Mouse (Mus musculus): Measurements from ENCODE around the gene Zfp13. TPM values are rescaled to one million over a fixed set of nuclear protein-coding genes. Genes with fewer than 3 reads are reported as not detected.

Gene Zfp13
- polyA plus RNA-seq (2015; fragmentation: Nextera tagmentation; extraction: Ambion mirVana) = 3.1 and 3.4 TPM in 2 replicates

DNA sequence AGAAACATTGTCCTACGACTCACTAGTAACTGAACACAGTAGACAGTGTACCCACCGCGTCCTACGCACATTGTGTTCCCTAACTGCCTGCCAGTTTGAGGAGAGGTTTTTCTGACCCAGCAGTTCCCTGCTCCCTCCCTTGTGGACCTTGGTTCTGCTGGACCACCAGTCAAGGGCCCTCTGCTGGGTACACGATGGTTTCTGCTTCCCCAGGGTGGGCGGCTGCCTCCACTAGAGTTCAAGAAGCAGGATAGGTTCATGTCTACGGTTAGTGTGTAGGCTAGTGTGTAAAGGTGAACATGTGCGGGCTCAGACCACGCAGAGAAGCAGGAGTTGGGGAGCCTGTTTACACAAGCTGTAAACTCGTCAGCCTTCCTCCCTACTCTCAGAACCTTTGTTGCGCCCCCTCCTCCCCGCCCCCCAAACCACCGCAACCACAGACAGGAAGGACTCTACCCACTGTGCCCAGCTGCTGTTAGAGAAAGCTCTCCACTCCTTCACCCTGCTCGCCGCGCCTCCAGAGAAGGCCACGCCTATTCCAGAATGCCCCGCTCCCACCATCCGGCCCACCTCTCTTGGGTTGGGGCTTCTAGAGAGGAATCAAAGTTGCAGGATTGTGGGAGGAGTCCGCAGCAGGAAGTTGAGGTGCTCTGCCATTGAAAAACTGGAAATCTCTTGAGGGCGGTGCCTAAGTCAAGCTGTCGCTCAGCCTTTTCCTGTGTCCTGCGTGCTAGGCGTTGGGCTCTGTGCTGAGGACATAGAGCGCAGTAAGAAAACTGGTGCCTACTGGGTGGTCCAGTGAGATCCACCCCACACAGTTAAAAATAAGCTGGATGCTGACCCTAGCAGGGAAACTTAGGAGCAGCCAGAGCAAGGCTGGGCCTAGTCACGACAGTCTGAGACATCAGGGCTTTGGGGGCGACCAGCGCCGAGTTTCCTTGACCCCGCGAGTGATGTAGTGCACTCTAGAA lies at the start of gene Zfp13:
TSS of gene Zfp13 (minus strand) at position 906 of the 971 bp plus-strand sequence.
- Histone ChIP-seq H3K36me3 (ENCODE audit: control insufficient read depth, insufficient read depth) (no peaks in the 10 kb centered on the region), H3K4me2 (replicated peaks; ENCODE audit: low read depth) (peak within 1 kb of the TSS; percentile 86), H3K4me3 (ENCODE audit: low read depth, low read length) (peak within 1 kb of the TSS; percentile 53), H3K4me1 (replicated peaks; ENCODE audit: control insufficient read depth, insufficient read depth, low read length) (peaks cover 4% of the 10 kb centered on the region; the same call in 1 of the 2 replicates), H3K9me3 (ENCODE audit: control insufficient read depth) (no peaks in the 10 kb centered on the region), H3K27ac (ENCODE audit: low read depth, low read length) (peak within 1 kb of the TSS; percentile 81), H3K9ac (ENCODE audit: low read depth, low read length) (peak within 1 kb of the TSS; percentile 54), H3K27me3 (replicated peaks; ENCODE audit: control insufficient read depth, insufficient read depth, low read length) (no peaks in the 10 kb centered on the region)
- TF ChIP-seq CTCF (IDR thresholded peaks at IDR 0.05; ENCODE audit: low read depth) = no peak
- ATAC-seq = peak; percentile 97
- 3% methylated on average over 31 of the region's 31 CpGs for WGBS

DNA sequence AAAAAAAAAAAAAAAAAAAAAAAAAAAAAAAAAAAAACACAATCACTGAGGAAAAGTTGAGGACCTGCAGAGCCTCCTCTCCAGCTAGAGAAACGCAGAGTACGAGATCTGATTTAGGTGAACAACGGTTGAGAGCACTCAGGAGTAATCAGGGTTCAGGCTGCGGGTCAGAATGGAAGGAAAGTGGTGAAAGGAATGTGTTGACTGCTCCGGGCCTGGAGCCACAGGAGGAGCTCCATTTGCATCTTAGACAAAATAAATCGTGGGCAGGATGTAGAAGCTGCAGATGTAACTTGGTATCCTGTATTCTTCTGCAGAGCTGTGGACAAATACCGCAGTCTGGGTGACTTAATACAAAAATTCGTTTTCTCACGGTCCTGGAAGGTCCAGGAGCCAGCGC lies 46.6 kb upstream of the Zfp13 start:
- ATAC-seq = no peak
- Histone ChIP-seq H3K4me2 (replicated peaks; ENCODE audit: low read depth) (no peak overlapping the region), H3K4me3 (ENCODE audit: low read depth, low read length) (no peak overlapping the region), H3K9ac (ENCODE audit: low read depth, low read length) (no peak overlapping the region), H3K4me1 (replicated peaks; ENCODE audit: control insufficient read depth, insufficient read depth, low read length) (no peaks in the 10 kb centered on the region), H3K9me3 (ENCODE audit: control insufficient read depth) (no peaks in the 10 kb centered on the region), H3K27ac (ENCODE audit: low read depth, low read length) (no peak overlapping the region), H3K36me3 (ENCODE audit: control insufficient read depth, insufficient read depth) (no peaks in the 10 kb centered on the region), H3K27me3 (replicated peaks; ENCODE audit: control insufficient read depth, insufficient read depth, low read length) (peaks cover 10% of the 10 kb centered on the region; the same call in 1 of the 2 replicates)
- 48% methylated on average over 10 of the region's 10 CpGs for WGBS
- no peak for TF ChIP-seq CTCF (IDR thresholded peaks at IDR 0.05; ENCODE audit: low read depth)

DNA sequence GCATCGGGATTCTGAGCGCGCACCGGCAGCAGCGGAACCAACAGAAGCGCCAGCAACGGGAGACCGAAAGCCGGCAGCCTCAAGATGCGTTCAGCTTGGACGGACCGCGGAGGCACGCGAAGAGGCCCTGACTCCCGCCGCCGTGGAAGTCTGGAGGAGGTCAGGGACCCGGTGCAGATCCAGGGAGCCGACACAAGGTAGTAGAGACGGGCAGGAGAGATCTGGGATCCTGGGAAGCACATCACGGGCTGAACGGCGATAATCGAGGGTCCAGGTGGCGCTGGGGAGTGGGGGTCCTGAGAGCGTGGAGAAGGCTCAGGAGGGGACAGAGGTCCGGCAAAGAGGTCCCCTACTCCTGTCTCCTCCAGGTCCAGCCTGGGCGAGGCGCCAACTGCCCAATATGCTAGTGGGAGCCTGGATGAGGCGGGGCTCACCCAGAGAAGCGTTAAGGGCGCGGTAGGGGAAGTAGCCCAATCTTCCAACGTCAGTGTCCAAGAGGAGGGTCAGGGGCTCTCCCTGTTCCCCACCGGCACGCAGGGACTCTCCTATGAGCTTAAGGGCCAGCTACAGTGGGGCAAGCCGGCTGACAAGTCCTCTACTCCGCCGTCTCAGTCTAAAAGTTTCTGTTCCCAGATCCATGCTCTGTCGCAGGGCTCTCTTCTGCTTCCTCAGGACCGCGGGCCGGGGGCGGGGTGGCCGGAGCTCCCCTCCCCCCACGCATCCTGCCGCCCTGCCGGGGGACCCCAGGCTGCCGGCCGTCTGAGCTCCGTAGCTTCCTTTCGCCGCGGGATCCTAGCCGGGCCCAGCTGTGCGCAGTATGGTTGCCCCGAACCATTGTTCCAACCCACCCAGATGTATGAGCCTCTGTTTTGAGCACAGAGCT lies 45.6 kb upstream of the Zfp13 start, which contains the start of gene Mmp25:
TSS of gene Mmp25 (minus strand) at position 665 of the 883 bp plus-strand sequence.
- no peak for TF ChIP-seq CTCF (IDR thresholded peaks at IDR 0.05; ENCODE audit: low read depth)
- ATAC-seq = no peak
- H3K9ac ChIP-seq (ENCODE audit: low read depth, low read length) = peak within 1 kb of the TSS; percentile 40
- WGBS = 1% methylated on average over 58 of the region's 58 CpGs
- H3K4me1 ChIP-seq (replicated peaks; ENCODE audit: control insufficient read depth, insufficient read depth, low read length) = no peaks in the 10 kb centered on the region
- H3K36me3 ChIP-seq (ENCODE audit: control insufficient read depth, insufficient read depth) = no peaks in the 10 kb centered on the region
- H3K4me2 ChIP-seq (replicated peaks; ENCODE audit: low read depth) = peak within 1 kb of the TSS; percentile 78
- H3K27me3 ChIP-seq (replicated peaks; ENCODE audit: control insufficient read depth, insufficient read depth, low read length) = peaks cover 10% of the 10 kb centered on the region; the same call in 1 of the 2 replicates
- peak within 1 kb of the TSS; percentile 47 for H3K4me3 ChIP-seq (ENCODE audit: low read depth, low read length)
- no peaks in the 10 kb centered on the region for H3K9me3 ChIP-seq (ENCODE audit: control insufficient read depth)
- no peak within 1 kb of the TSS for H3K27ac ChIP-seq (ENCODE audit: low read depth, low read length)

DNA sequence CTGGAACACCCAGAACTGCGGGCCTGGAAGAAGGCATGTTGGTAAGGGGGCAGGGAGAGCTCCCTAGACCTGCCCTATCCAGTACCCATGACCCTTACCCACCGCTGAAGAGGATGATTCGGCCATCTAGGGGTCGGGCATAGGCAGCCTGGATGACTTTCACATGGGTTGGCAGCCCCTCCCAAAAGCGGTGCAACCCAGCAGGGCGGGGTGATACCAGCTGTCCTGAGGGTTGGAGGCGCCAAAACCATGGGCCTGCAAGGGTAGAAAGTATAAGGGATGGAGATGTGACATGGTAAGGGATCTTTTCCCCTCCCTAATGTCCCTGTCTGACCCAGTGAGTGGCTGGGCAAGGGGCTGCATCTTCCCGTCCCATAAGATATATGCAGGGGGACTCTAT lies 32.0 kb upstream of the Zfp13 start:
- Histone ChIP-seq H3K9ac (ENCODE audit: low read depth, low read length) (no peak overlapping the region), H3K4me3 (ENCODE audit: low read depth, low read length) (no peak overlapping the region), H3K4me1 (replicated peaks; ENCODE audit: control insufficient read depth, insufficient read depth, low read length) (no peaks in the 10 kb centered on the region), H3K27ac (ENCODE audit: low read depth, low read length) (no peak overlapping the region), H3K4me2 (replicated peaks; ENCODE audit: low read depth) (no peak overlapping the region), H3K9me3 (ENCODE audit: control insufficient read depth) (no peaks in the 10 kb centered on the region), H3K36me3 (ENCODE audit: control insufficient read depth, insufficient read depth) (no peaks in the 10 kb centered on the region), H3K27me3 (replicated peaks; ENCODE audit: control insufficient read depth, insufficient read depth, low read length) (no peaks in the 10 kb centered on the region)
- 78% methylated on average over 8 of the region's 8 CpGs for WGBS
- TF ChIP-seq CTCF (IDR thresholded peaks at IDR 0.05; ENCODE audit: low read depth) = no peak
- no peak for ATAC-seq

DNA sequence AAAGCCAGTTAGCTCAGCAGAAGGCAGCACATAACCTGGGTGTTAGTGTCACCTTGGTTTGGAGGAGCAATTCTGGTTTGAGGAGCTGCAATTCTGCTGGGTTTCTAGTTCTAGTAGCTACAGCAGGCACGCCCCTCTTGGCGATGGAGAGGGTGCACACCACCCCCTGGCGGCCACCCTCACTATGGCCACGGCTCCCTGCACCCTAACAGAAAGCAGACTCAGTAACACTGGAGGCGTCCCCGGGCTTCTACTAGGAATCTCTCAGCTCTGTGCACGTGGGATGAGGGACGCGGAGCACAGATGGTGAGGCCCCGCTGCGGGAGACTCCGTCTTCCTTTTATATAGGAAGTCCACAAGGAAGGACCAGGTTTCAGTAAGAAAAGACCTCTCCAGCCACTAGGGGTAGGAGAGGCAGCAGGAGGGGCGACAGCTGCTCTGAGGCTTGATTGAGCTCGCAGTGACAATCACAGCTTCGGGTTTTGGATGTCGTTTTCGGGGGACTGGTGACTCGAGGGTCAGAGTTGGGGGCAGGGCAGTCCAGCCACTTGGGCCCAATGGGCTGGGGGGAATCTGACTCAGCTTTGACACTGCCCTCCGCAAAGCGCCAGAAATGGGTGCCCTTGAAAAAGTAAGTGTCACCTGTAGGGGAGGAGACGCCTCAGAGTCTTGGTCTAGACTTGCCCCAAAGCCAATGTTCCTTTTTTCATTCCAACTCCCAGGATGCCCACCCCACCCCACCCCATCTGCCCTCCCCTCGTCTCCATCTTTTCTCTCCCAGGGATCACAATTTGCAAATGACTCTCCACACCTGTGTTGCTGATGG lies 31.1 kb upstream of the Zfp13 start:
- no peak overlapping the region for H3K4me3 ChIP-seq (ENCODE audit: low read depth, low read length)
- no peak overlapping the region for H3K9ac ChIP-seq (ENCODE audit: low read depth, low read length)
- H3K4me2 ChIP-seq (replicated peaks; ENCODE audit: low read depth) = peak overlapping the region; percentile 46

More for the DNA sequence above, 31.1 kb upstream of the Zfp13 start:
- Histone ChIP-seq H3K27me3 (replicated peaks; ENCODE audit: control insufficient read depth, insufficient read depth, low read length) (no peaks in the 10 kb centered on the region), H3K36me3 (ENCODE audit: control insufficient read depth, insufficient read depth) (no peaks in the 10 kb centered on the region), H3K4me1 (replicated peaks; ENCODE audit: control insufficient read depth, insufficient read depth, low read length) (no peaks in the 10 kb centered on the region), H3K9me3 (ENCODE audit: control insufficient read depth) (no peaks in the 10 kb centered on the region), H3K27ac (ENCODE audit: low read depth, low read length) (no peak overlapping the region)
- ATAC-seq = peak; percentile 80
- WGBS = 11% methylated on average over 22 of the region's 22 CpGs
- peak; percentile 93 for TF ChIP-seq CTCF (IDR thresholded peaks at IDR 0.05; ENCODE audit: low read depth)
